Mouse (Mus musculus) erythroblast, embryonic 14.5 days (primary cell): ENCODE data around the gene Usp48.

Source experiments
- GATA1 ChIP-seq: IDR thresholded peaks from 2 replicates; pipeline ENCODE4 v1.6.1; 2012; ENCODE audit warnings: low read length, inconsistent platforms, mixed read lengths
- TAL1 ChIP-seq: IDR thresholded peaks from 3 replicates; pipeline ENCODE4 v1.6.1; 2012; ENCODE audit warnings: low read length, inconsistent platforms, mixed read lengths

DNA sequence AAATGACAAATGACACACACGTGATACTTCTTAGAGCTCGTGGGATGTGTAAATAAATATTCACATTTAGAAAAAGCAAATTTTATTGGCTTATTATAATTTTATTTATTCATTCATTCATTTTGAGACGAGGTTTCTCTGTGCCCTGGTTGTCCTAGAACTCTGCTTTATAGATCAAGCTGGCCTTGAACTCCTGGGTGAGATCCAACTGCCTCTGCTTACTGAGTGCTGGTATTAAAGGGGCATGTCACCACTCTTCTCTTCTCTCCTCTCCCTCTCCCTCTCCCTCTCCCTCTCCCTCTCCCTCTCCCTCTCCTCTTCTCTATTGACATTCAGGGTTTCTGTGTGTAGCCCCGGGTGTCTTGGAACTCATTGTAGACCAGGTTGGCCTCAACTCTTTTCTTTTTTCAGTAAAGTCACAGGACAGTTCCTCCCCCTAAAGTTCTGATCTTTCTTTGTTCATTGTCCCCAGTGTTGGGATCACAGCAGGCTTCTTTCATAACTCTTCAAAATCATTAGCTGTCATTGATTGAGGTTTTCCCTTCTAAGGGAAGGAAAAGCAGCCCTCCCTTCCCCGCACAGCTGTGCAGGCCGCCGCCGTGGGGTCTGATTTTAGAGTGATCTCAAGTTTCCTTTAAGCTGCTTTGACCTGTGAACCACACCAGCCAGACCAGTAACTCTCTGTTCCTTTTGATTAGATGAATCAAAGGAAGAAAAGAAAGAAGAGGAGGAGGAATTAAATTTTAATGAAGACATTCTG lies 34.1 kb downstream of the Usp48 start:
- TF ChIP-seq GATA1, result no peak
- TF ChIP-seq TAL1, result no peak
